Mouse (Mus musculus): Measurements from ENCODE around the gene Ank3. TPM values are rescaled to one million over a fixed set of nuclear protein-coding genes. Genes with fewer than 3 reads are reported as not detected.

The Ank3 gene
- polyA plus RNA-seq, 1 experiment: 159 TPM

- no peak for DNase-seq (ENCODE audit: extremely low spot score in 1 of 2, low spot score in 1 of 2)
These were observed 254.1 kb downstream of the Ank3 start for GRCm38 (mm10) chr10:69652660-69653059.

- no peak for DNase-seq (ENCODE audit: extremely low spot score in 1 of 2, low spot score in 1 of 2)
These were observed 254.6 kb downstream of the Ank3 start for GRCm38 (mm10) chr10:69653121-69653677.

- DNase-seq (ENCODE audit: extremely low spot score in 1 of 2, low spot score in 1 of 2): no peak
These were observed 255.6 kb downstream of the Ank3 start for GRCm38 (mm10) chr10:69654176-69654575.

GRCm38 (mm10) chr10:69654866-69655633, 256.5 kb downstream of the Ank3 start:
- peak; percentile 46 to 94 for DNase-seq (ENCODE audit: extremely low spot score in 1 of 2, low spot score in 1 of 2)

GRCm38 (mm10) chr10:69656321-69656720, 257.7 kb downstream of the Ank3 start:
- peak; percentile 46 to 85 for DNase-seq (ENCODE audit: extremely low spot score in 1 of 2, low spot score in 1 of 2)

- DNase-seq (ENCODE audit: extremely low spot score in 1 of 2, low spot score in 1 of 2): no peak
These were observed 261.2 kb downstream of the Ank3 start for GRCm38 (mm10) chr10:69659818-69660217.

- peak; percentile 67 to 93 for DNase-seq (ENCODE audit: extremely low spot score in 1 of 2, low spot score in 1 of 2)
These were observed 263.8 kb downstream of the Ank3 start for GRCm38 (mm10) chr10:69662338-69662737.

- DNase-seq (ENCODE audit: extremely low spot score in 1 of 2, low spot score in 1 of 2): no peak
These were observed 268.9 kb downstream of the Ank3 start for GRCm38 (mm10) chr10:69667482-69667881.

GRCm38 (mm10) chr10:69670496-69670895, 271.9 kb downstream of the Ank3 start:
- no peak for DNase-seq (ENCODE audit: extremely low spot score in 1 of 2, low spot score in 1 of 2)

- DNase-seq (ENCODE audit: extremely low spot score in 1 of 2, low spot score in 1 of 2): no peak
These were observed 272.4 kb downstream of the Ank3 start for GRCm38 (mm10) chr10:69670959-69671358.

- no peak for DNase-seq (ENCODE audit: extremely low spot score in 1 of 2, low spot score in 1 of 2)
These were observed 272.9 kb downstream of the Ank3 start for GRCm38 (mm10) chr10:69671505-69671904.

- no peak for DNase-seq (ENCODE audit: extremely low spot score in 1 of 2, low spot score in 1 of 2)
These were observed 274.0 kb downstream of the Ank3 start for GRCm38 (mm10) chr10:69672545-69672944.

GRCm38 (mm10) chr10:69678230-69678629, 279.7 kb downstream of the Ank3 start:
- no peak for DNase-seq (ENCODE audit: extremely low spot score in 1 of 2, low spot score in 1 of 2)

GRCm38 (mm10) chr10:69686336-69686735, 287.8 kb downstream of the Ank3 start:
- no peak for DNase-seq (ENCODE audit: extremely low spot score in 1 of 2, low spot score in 1 of 2)

- DNase-seq (ENCODE audit: extremely low spot score in 1 of 2, low spot score in 1 of 2): peak in 1 of 2 experiments; percentile 53
These were observed 290.5 kb downstream of the Ank3 start for GRCm38 (mm10) chr10:69689096-69689495.

- peak; percentile 70 to 79 for DNase-seq (ENCODE audit: extremely low spot score in 1 of 2, low spot score in 1 of 2)
These were observed 291.8 kb downstream of the Ank3 start for GRCm38 (mm10) chr10:69690131-69690960.

GRCm38 (mm10) chr10:69690961-69691451, 292.4 kb downstream of the Ank3 start:
- DNase-seq (ENCODE audit: extremely low spot score in 1 of 2, low spot score in 1 of 2): no peak

- no peak for DNase-seq (ENCODE audit: extremely low spot score in 1 of 2, low spot score in 1 of 2)
These were observed 297.4 kb downstream of the Ank3 start for GRCm38 (mm10) chr10:69696019-69696418.

- no peak for DNase-seq (ENCODE audit: extremely low spot score in 1 of 2, low spot score in 1 of 2)
These were observed 300.1 kb downstream of the Ank3 start for GRCm38 (mm10) chr10:69698699-69699098.

GRCm38 (mm10) chr10:69701226-69701625, 302.7 kb downstream of the Ank3 start:
- no peak for DNase-seq (ENCODE audit: extremely low spot score in 1 of 2, low spot score in 1 of 2)

Measured in frontal cortex, adult 2 months (tissue).